Mouse (Mus musculus): ENCODE results near the gene Stxbp6. TPM values are rescaled to one million over a fixed set of nuclear protein-coding genes. Genes with fewer than 3 reads are reported as not detected.

Gene Stxbp6
- polyA plus RNA-seq, 1 experiment from 2014 or later, result 9.3 TPM

GRCm38 (mm10) chr12:45019059-45019822 is 55.3 kb downstream of the Stxbp6 start:
- Histone ChIP-seq H3K4me3 (ENCODE audit: low read depth, low read length) (no peak overlapping the region), H3K27me3 (ENCODE audit: control insufficient read depth, insufficient read depth, low read length) (no peaks in the 10 kb centered on the region), H3K27ac (replicated peaks) (no peak overlapping the region), H3K4me2 (replicated peaks; ENCODE audit: low read depth) (no peak overlapping the region), H3K4me1 (replicated peaks; ENCODE audit: control insufficient read depth, insufficient read depth) (no peaks in the 10 kb centered on the region), H3K36me3 (ENCODE audit: control insufficient read depth, insufficient read depth, low read length) (no peaks in the 10 kb centered on the region), H3K9me3 (ENCODE audit: control insufficient read depth, low read length) (no peaks in the 10 kb centered on the region), H3K9ac (ENCODE audit: low read length) (no peak overlapping the region)
- no peak for TF ChIP-seq CTCF (IDR thresholded peaks at IDR 0.05; ENCODE audit: low read depth)
- no peak for TF ChIP-seq EP300 (optimal IDR thresholded peaks at IDR 0.05)
- WGBS, result 49% methylated on average over 12 of the region's 12 CpGs
- DNase-seq (ENCODE audit: low spot score) (no peak), ATAC-seq (ENCODE audit: low FRiP score, low TSS enrichment) (no peak)

GRCm38 (mm10) chr12:45013246-45013756 is 61.2 kb downstream of the Stxbp6 start:
- H3K36me3 ChIP-seq (ENCODE audit: control insufficient read depth, insufficient read depth, low read length), result no peaks in the 10 kb centered on the region
- ATAC-seq (ENCODE audit: low FRiP score, low TSS enrichment) (peak; percentile 35; the same call in 1 of the 2 replicates), DNase-seq (ENCODE audit: low spot score) (no peak)
- H3K4me3 ChIP-seq (ENCODE audit: low read depth, low read length), result no peak overlapping the region
- 40% methylated on average over 5 of the region's 5 CpGs for WGBS
- H3K27ac ChIP-seq (replicated peaks), result no peak overlapping the region
- H3K27me3 ChIP-seq (ENCODE audit: control insufficient read depth, insufficient read depth, low read length), result no peaks in the 10 kb centered on the region
- TF ChIP-seq EP300 (optimal IDR thresholded peaks at IDR 0.05) (no peak), CTCF (IDR thresholded peaks at IDR 0.05; ENCODE audit: low read depth) (no peak)
- H3K9ac ChIP-seq (ENCODE audit: low read length), result no peak overlapping the region
- H3K9me3 ChIP-seq (ENCODE audit: control insufficient read depth, low read length), result no peaks in the 10 kb centered on the region
- no peak overlapping the region for H3K4me2 ChIP-seq (replicated peaks; ENCODE audit: low read depth)
- H3K4me1 ChIP-seq (replicated peaks; ENCODE audit: control insufficient read depth, insufficient read depth), result peaks cover 3% of the 10 kb centered on the region; the same call in 1 of the 2 replicates

GRCm38 (mm10) chr12:45011436-45012089 is 62.9 kb downstream of the Stxbp6 start:
- H3K9ac ChIP-seq (ENCODE audit: low read length), result no peak overlapping the region
- DNase-seq (ENCODE audit: low spot score), result no peak
- peaks cover 3% of the 10 kb centered on the region; the same call in 1 of the 2 replicates for H3K4me1 ChIP-seq (replicated peaks; ENCODE audit: control insufficient read depth, insufficient read depth)
- no peaks in the 10 kb centered on the region for H3K27me3 ChIP-seq (ENCODE audit: control insufficient read depth, insufficient read depth, low read length)
- H3K4me2 ChIP-seq (replicated peaks; ENCODE audit: low read depth), result no peak overlapping the region
- no peaks in the 10 kb centered on the region for H3K9me3 ChIP-seq (ENCODE audit: control insufficient read depth, low read length)
- no peak for ATAC-seq (ENCODE audit: low FRiP score, low TSS enrichment)
- TF ChIP-seq EP300 (optimal IDR thresholded peaks at IDR 0.05), result no peak
- no peak for TF ChIP-seq CTCF (IDR thresholded peaks at IDR 0.05; ENCODE audit: low read depth)
- H3K36me3 ChIP-seq (ENCODE audit: control insufficient read depth, insufficient read depth, low read length), result no peaks in the 10 kb centered on the region
- WGBS, result 77% methylated on average over 11 of the region's 11 CpGs
- H3K4me3 ChIP-seq (ENCODE audit: low read depth, low read length), result no peak overlapping the region
- no peak overlapping the region for H3K27ac ChIP-seq (replicated peaks)

GRCm38 (mm10) chr12:45011006-45011405 is 63.5 kb downstream of the Stxbp6 start:
- ATAC-seq (ENCODE audit: low FRiP score, low TSS enrichment) (no peak), DNase-seq (ENCODE audit: low spot score) (no peak)
- Histone ChIP-seq H3K36me3 (ENCODE audit: control insufficient read depth, insufficient read depth, low read length) (no peaks in the 10 kb centered on the region), H3K4me1 (replicated peaks; ENCODE audit: control insufficient read depth, insufficient read depth) (peaks cover 3% of the 10 kb centered on the region; the same call in 1 of the 2 replicates), H3K9me3 (ENCODE audit: control insufficient read depth, low read length) (no peaks in the 10 kb centered on the region), H3K27ac (replicated peaks) (no peak overlapping the region), H3K4me2 (replicated peaks; ENCODE audit: low read depth) (no peak overlapping the region), H3K9ac (ENCODE audit: low read length) (no peak overlapping the region), H3K4me3 (ENCODE audit: low read depth, low read length) (no peak overlapping the region), H3K27me3 (ENCODE audit: control insufficient read depth, insufficient read depth, low read length) (no peaks in the 10 kb centered on the region)
- TF ChIP-seq CTCF (IDR thresholded peaks at IDR 0.05; ENCODE audit: low read depth), result no peak
- no peak for TF ChIP-seq EP300 (optimal IDR thresholded peaks at IDR 0.05)

- no peaks in the 10 kb centered on the region for H3K9me3 ChIP-seq (ENCODE audit: control insufficient read depth, low read length)
- peaks cover 3% of the 10 kb centered on the region; the same call in 1 of the 2 replicates for H3K4me1 ChIP-seq (replicated peaks; ENCODE audit: control insufficient read depth, insufficient read depth)
- H3K9ac ChIP-seq (ENCODE audit: low read length), result no peak overlapping the region
- H3K36me3 ChIP-seq (ENCODE audit: control insufficient read depth, insufficient read depth, low read length), result no peaks in the 10 kb centered on the region
- no peak overlapping the region for H3K4me3 ChIP-seq (ENCODE audit: low read depth, low read length)
- no peak overlapping the region for H3K4me2 ChIP-seq (replicated peaks; ENCODE audit: low read depth)
- no peak overlapping the region for H3K27ac ChIP-seq (replicated peaks)
- TF ChIP-seq CTCF (IDR thresholded peaks at IDR 0.05; ENCODE audit: low read depth), result peak; percentile 51
- TF ChIP-seq EP300 (optimal IDR thresholded peaks at IDR 0.05), result no peak
- H3K27me3 ChIP-seq (ENCODE audit: control insufficient read depth, insufficient read depth, low read length), result no peaks in the 10 kb centered on the region
- no peak for DNase-seq (ENCODE audit: low spot score)
- 95% methylated on average over 2 of the region's 2 CpGs for WGBS
- no peak for ATAC-seq (ENCODE audit: low FRiP score, low TSS enrichment)
Observed at GRCm38 (mm10) chr12:45009984-45010611, 64.4 kb downstream of the Stxbp6 start.
